Comparison of ENCODE assay signal across 9 mouse cellular contexts in genomic region chr10:14450073-14450472, GRCm38 (mm10).
DNase-seq lines count a peak whose midpoint lies in the region; TF ChIP-seq lines count a peak whose summit lies in the region.
"Had no signal": no experiment of that assay in that cellular context is flagged by ENCODE, and none has a peak within 500 bp of the region (broad histone marks: within the 10 kb centered on the region; RNA-seq: fewer than 3 reads in every experiment).

No protein-coding gene starts in this region.

- DNase-seq in heart, adult 2 months, result no peak
- DNase-seq in heart, adult 11 months, result no peak
- DNase-seq in right cerebral cortex, postnatal 4 days, result peak; percentile 6
- no peak for DNase-seq in right cerebral cortex, postnatal 25 days
- peak; percentile 11 for DNase-seq in embryonic facial prominence, embryonic 10.5 days (ENCODE audit: low spot score)
- peak; percentile 62 for DNase-seq in thymus, postnatal 4 days
- no peak for DNase-seq in spleen, postnatal 4 days (ENCODE audit: low spot score in 2 of 2)
- no peak for DNase-seq in heart, embryonic 10.5 days (ENCODE audit: low spot score)

- H3K27ac ChIP-seq in heart, adult 2 months, result no peak overlapping the region
- no peak overlapping the region for H3K27ac ChIP-seq in embryonic facial prominence, embryonic 10.5 days (replicated peaks)
- H3K27ac ChIP-seq in heart, embryonic 10.5 days, result no peak overlapping the region
- H3K27ac ChIP-seq: forebrain, embryonic 10.5 days had no signal

- no peaks in the 10 kb centered on the region for H3K27me3 ChIP-seq in heart, adult 2 months (ENCODE audit: control insufficient read depth, insufficient read depth, low read length)
- no peaks in the 10 kb centered on the region for H3K27me3 ChIP-seq in embryonic facial prominence, embryonic 10.5 days (replicated peaks; ENCODE audit: low read depth, poor library complexity, severe bottlenecking)
- H3K27me3 ChIP-seq in heart, embryonic 10.5 days (ENCODE audit: insufficient read depth, poor library complexity, severe bottlenecking), result no peaks in the 10 kb centered on the region

- no peaks in the 10 kb centered on the region for H3K9me3 ChIP-seq in embryonic facial prominence, embryonic 10.5 days
- H3K9me3 ChIP-seq in heart, embryonic 10.5 days, result no peaks in the 10 kb centered on the region
- H3K9me3 ChIP-seq: forebrain, embryonic 10.5 days had no signal

- no peaks in the 10 kb centered on the region for H3K36me3 ChIP-seq in heart, adult 2 months (ENCODE audit: control insufficient read depth, insufficient read depth, low read length)
- no peaks in the 10 kb centered on the region for H3K36me3 ChIP-seq in embryonic facial prominence, embryonic 10.5 days (replicated peaks)
- H3K36me3 ChIP-seq in heart, embryonic 10.5 days, result no peaks in the 10 kb centered on the region
- H3K36me3 ChIP-seq: forebrain, embryonic 10.5 days had no signal

- TF ChIP-seq POLR2A in heart, adult 2 months (IDR thresholded peaks at IDR 0.05; ENCODE audit: insufficient read depth, low read depth, low read length), result no peak

- intact Hi-C loops in heart, adult 2 months (cut with DNase I), result loop anchor here (2.0 kb wide), 1 partner anchor 255 kb away; the partner anchor contains the start of genes Nmbr and Vta1

- no peak overlapping the region for H3K9ac ChIP-seq in heart, adult 2 months (ENCODE audit: low read depth, low read length)

- no peak overlapping the region for H3K4me3 ChIP-seq in heart, adult 2 months
- H3K4me3 ChIP-seq in embryonic facial prominence, embryonic 10.5 days, result no peak overlapping the region
- H3K4me3 ChIP-seq in heart, embryonic 10.5 days, result no peak overlapping the region
- H3K4me3 ChIP-seq: forebrain, embryonic 10.5 days had no signal

- TF ChIP-seq EP300 in heart, adult 2 months (IDR thresholded peaks at IDR 0.05; ENCODE audit: insufficient read depth, low read depth, low read length), result no peak

- TF ChIP-seq CTCF in heart, adult 2 months (IDR thresholded peaks at IDR 0.05), result peak; percentile 46

- 81% methylated on average over 7 of the region's 7 CpGs for WGBS in heart, adult 2 months
- 71% methylated on average over 7 of the region's 7 CpGs for WGBS in embryonic facial prominence, embryonic 10.5 days
- 73% methylated on average over 7 of the region's 7 CpGs for WGBS in heart, embryonic 10.5 days

- H3K4me1 ChIP-seq in heart, adult 2 months (ENCODE audit: control insufficient read depth, insufficient read depth, low read length), result no peaks in the 10 kb centered on the region
- no peaks in the 10 kb centered on the region for H3K4me1 ChIP-seq in embryonic facial prominence, embryonic 10.5 days
- H3K4me1 ChIP-seq in heart, embryonic 10.5 days, result no peaks in the 10 kb centered on the region
- H3K4me1 ChIP-seq: forebrain, embryonic 10.5 days had no signal

- H3K79me2 ChIP-seq in heart, adult 2 months (replicated peaks; ENCODE audit: control insufficient read depth, insufficient read depth, low read length), result no peaks in the 10 kb centered on the region

Comparison
In these comparisons a context has a peak if more than half of its experiments do, and no peak if none do; other contexts are left out.
1. DNase-seq: peak in right cerebral cortex, postnatal 4 days (single experiment), embryonic facial prominence, embryonic 10.5 days (single experiment) and thymus, postnatal 4 days (single experiment); none in heart, adult 2 months (0 of 2), heart, adult 11 months (single experiment), right cerebral cortex, postnatal 25 days (single experiment), spleen, postnatal 4 days (0 of 2) and heart, embryonic 10.5 days (single experiment).